Mouse (Mus musculus) skeletal muscle tissue, adult 2 months (tissue): ENCODE data around the gene Efcab2.
A peak's percentile ranks its signal among the peaks of the same experiment; 100 is the strongest.

Experiments
- DNase-seq: peaks from one replicate; pipeline ENCODE4 v3.0.0-alpha.2; 2012; ENCODE audit warnings: low read depth, low spot score

The Efcab2 gene

GRCm38 (mm10) chr1:178405951-178406711 is at the start of gene Efcab2:
TSS of gene Efcab2 (plus strand) at chr1:178406085.
- DNase-seq = peak; percentile 97

- no peak for DNase-seq
Observed at GRCm38 (mm10) chr1:178357776-178358710, 47.8 kb upstream of the Efcab2 start.

GRCm38 (mm10) chr1:178360264-178360663 is 45.6 kb upstream of the Efcab2 start:
- DNase-seq = no peak

- no peak for DNase-seq
Observed at GRCm38 (mm10) chr1:178360702-178361101, 45.2 kb upstream of the Efcab2 start.

- no peak for DNase-seq
Observed at GRCm38 (mm10) chr1:178365171-178365570, 40.7 kb upstream of the Efcab2 start.

- DNase-seq = no peak
Observed at GRCm38 (mm10) chr1:178368121-178368520, 37.8 kb upstream of the Efcab2 start.

- peak; percentile 96 for DNase-seq
Observed at GRCm38 (mm10) chr1:178368548-178369271, 37.2 kb upstream of the Efcab2 start.

- DNase-seq = peak; percentile 64
Observed at GRCm38 (mm10) chr1:178369272-178369651, 36.6 kb upstream of the Efcab2 start.

GRCm38 (mm10) chr1:178372681-178373080 is 33.2 kb upstream of the Efcab2 start:
- no peak for DNase-seq

- DNase-seq = no peak
Observed at GRCm38 (mm10) chr1:178375381-178375780, 30.5 kb upstream of the Efcab2 start.

- DNase-seq = no peak
Observed at GRCm38 (mm10) chr1:178376061-178376460, 29.8 kb upstream of the Efcab2 start.

- DNase-seq = no peak
Observed at GRCm38 (mm10) chr1:178376907-178377306, 29.0 kb upstream of the Efcab2 start.

- no peak for DNase-seq
Observed at GRCm38 (mm10) chr1:178378115-178378514, 27.8 kb upstream of the Efcab2 start.

- DNase-seq = no peak
Observed at GRCm38 (mm10) chr1:178379224-178379623, 26.7 kb upstream of the Efcab2 start.

- no peak for DNase-seq
Observed at GRCm38 (mm10) chr1:178382165-178382564, 23.7 kb upstream of the Efcab2 start.

GRCm38 (mm10) chr1:178388802-178389201 is 17.1 kb upstream of the Efcab2 start:
- DNase-seq = peak; percentile 55

GRCm38 (mm10) chr1:178389401-178389800 is 16.5 kb upstream of the Efcab2 start:
- DNase-seq = peak; percentile 72

GRCm38 (mm10) chr1:178392970-178393369 is 12.9 kb upstream of the Efcab2 start:
- DNase-seq = no peak

- DNase-seq = no peak
Observed at GRCm38 (mm10) chr1:178395091-178395490, 10.8 kb upstream of the Efcab2 start.

GRCm38 (mm10) chr1:178396383-178396782 is 9.5 kb upstream of the Efcab2 start:
- no peak for DNase-seq

GRCm38 (mm10) chr1:178399879-178400278 is 6.0 kb upstream of the Efcab2 start:
- no peak for DNase-seq

- DNase-seq = no peak
Observed at GRCm38 (mm10) chr1:178400652-178401051, 5.2 kb upstream of the Efcab2 start.
